ENCODE assay signal across 8 mouse cellular contexts in the genomic region with DNA sequence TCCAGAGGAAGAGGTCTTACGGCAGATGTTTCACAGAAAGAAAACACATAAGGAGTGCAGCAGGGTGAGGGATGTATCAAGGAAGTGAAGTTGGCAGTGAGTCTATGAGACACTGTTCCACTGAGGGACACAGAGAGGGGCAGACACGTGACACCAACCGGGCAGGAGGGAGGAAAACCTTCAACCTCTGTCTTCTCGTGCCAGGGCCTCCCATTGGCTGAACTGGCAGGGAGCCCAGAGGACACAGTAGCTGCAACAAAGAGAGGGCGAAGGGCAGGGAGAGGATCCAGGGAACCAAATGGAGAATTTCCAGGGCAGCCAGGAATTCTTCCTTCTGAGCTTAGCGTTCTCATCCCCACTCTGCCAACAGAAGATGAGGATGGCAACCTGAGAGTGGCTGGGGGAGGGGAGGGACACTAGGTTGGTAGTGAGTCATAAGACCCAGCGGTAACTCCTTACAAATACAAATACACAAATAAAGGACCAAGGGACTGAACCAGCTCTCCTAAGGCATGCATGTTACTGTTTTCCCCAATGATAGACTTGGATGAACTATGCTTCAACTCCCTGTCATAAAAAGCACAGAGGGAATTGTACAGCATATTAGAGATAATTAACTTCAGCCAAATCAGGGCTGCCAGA. TPM values are rescaled to one million over a fixed set of nuclear protein-coding genes. Genes with fewer than 3 reads are reported as not detected.
DNase-seq lines count a peak whose midpoint lies in the region; ATAC-seq and TF ChIP-seq lines count a peak whose summit lies in the region.

No protein-coding gene starts in this region.

- no peak overlapping the region for H3K27ac ChIP-seq in liver, embryonic 11.5 days (ENCODE audit: low read depth, low read length)
- no peak overlapping the region for H3K27ac ChIP-seq in embryonic facial prominence, embryonic 14.5 days (replicated peaks; ENCODE audit: low read depth, low read length)
- peak overlapping the region; percentile 62 to 76 for H3K27ac ChIP-seq in heart, embryonic 14.5 days (replicated peaks in 1 of 2; ENCODE audit: control insufficient read depth in 1 of 2, insufficient read depth in 1 of 2, low read depth in 2 of 2, low read length in 2 of 2)
- H3K27ac ChIP-seq in kidney, postnatal 0 days, result 0 out of 2 replicates have a peak overlapping the region, but pooled peaks have one; percentile 19

- no peak for ATAC-seq in liver, embryonic 11.5 days (replicated peaks; ENCODE audit: low FRiP score)
- ATAC-seq in embryonic facial prominence, embryonic 14.5 days (ENCODE audit: low read depth), result peak; percentile 68; the same call in 1 of the 2 replicates
- ATAC-seq in heart, embryonic 14.5 days (ENCODE audit: insufficient number of reproducible peaks, insufficient read depth, low FRiP score, low read depth), result peak; percentile 67; the same call in 1 of the 2 replicates
- ATAC-seq in kidney, postnatal 0 days (replicated peaks; ENCODE audit: low FRiP score, low read depth), result peak; percentile 71; the same call in 1 of the 2 replicates

- DNase-seq in liver, result peak; percentile 43
- no peak for DNase-seq in liver, embryonic 11.5 days (ENCODE audit: low spot score)
- peak; percentile 57 for DNase-seq in embryonic facial prominence, embryonic 14.5 days (ENCODE audit: low spot score)
- peak; percentile 66 for DNase-seq in kidney, postnatal 0 days (ENCODE audit: low spot score)
- peak; percentile 65 to 72 for DNase-seq in lung, adult 18-20 months
- peak; percentile 74 for DNase-seq in right cerebral cortex, adult 18-20 months
- DNase-seq in spleen, adult 12 weeks (ENCODE audit: low spot score), result no peak

- H3K4me1 ChIP-seq in liver, embryonic 11.5 days (replicated peaks; ENCODE audit: control insufficient read depth, insufficient read depth, low read length), result peaks cover 37% of the 10 kb centered on the region
- 0 out of 2 replicates have a peak, but pooled peaks cover 6% of the 10 kb centered on the region for H3K4me1 ChIP-seq in embryonic facial prominence, embryonic 14.5 days (ENCODE audit: control insufficient read depth, insufficient read depth, low read length)
- peaks cover 17 to 23% of the 10 kb centered on the region in 2 experiments for H3K4me1 ChIP-seq in heart, embryonic 14.5 days (ENCODE audit: control insufficient read depth in 2 of 2, insufficient read depth in 2 of 2, low read length in 2 of 2)
- no peaks in the 10 kb centered on the region for H3K4me1 ChIP-seq in kidney, postnatal 0 days (replicated peaks; ENCODE audit: insufficient read depth, low read length)

- no peak overlapping the region for H3K9ac ChIP-seq in liver, embryonic 11.5 days (ENCODE audit: low read depth, low read length)
- H3K9ac ChIP-seq in embryonic facial prominence, embryonic 14.5 days (ENCODE audit: low read depth, low read length), result no peak overlapping the region
- no peak overlapping the region for H3K9ac ChIP-seq in heart, embryonic 14.5 days (ENCODE audit: low read length)
- no peak overlapping the region for H3K9ac ChIP-seq in kidney, postnatal 0 days (ENCODE audit: low read depth, low read length)

- no peaks in the 10 kb centered on the region for H3K27me3 ChIP-seq in liver, embryonic 11.5 days (replicated peaks; ENCODE audit: control insufficient read depth, insufficient read depth, low read length)
- no peaks in the 10 kb centered on the region for H3K27me3 ChIP-seq in embryonic facial prominence, embryonic 14.5 days (replicated peaks; ENCODE audit: control insufficient read depth, insufficient read depth, low read length)
- H3K27me3 ChIP-seq in heart, embryonic 14.5 days (ENCODE audit: control insufficient read depth, insufficient read depth, low read length), result no peaks in the 10 kb centered on the region
- H3K27me3 ChIP-seq in kidney, postnatal 0 days (ENCODE audit: insufficient read depth, low read length), result no peaks in the 10 kb centered on the region

- no peak for TF ChIP-seq CTCF in kidney, postnatal 0 days (IDR thresholded peaks at IDR 0.05; ENCODE audit: low read depth)

- H3K9me3 ChIP-seq in liver, embryonic 11.5 days (ENCODE audit: control insufficient read depth, low read length), result no peaks in the 10 kb centered on the region
- no peaks in the 10 kb centered on the region for H3K9me3 ChIP-seq in embryonic facial prominence, embryonic 14.5 days (ENCODE audit: control insufficient read depth, low read length)
- no peaks in the 10 kb centered on the region for H3K9me3 ChIP-seq in heart, embryonic 14.5 days (ENCODE audit: control insufficient read depth, low read length)
- no peaks in the 10 kb centered on the region for H3K9me3 ChIP-seq in kidney, postnatal 0 days (replicated peaks; ENCODE audit: low read length)

- no peaks in the 10 kb centered on the region for H3K36me3 ChIP-seq in liver, embryonic 11.5 days (ENCODE audit: control insufficient read depth, insufficient read depth, low read length)
- no peaks in the 10 kb centered on the region for H3K36me3 ChIP-seq in embryonic facial prominence, embryonic 14.5 days (ENCODE audit: control insufficient read depth, insufficient read depth, low read length)
- no peaks in the 10 kb centered on the region for H3K36me3 ChIP-seq in heart, embryonic 14.5 days (ENCODE audit: control insufficient read depth, insufficient read depth, low read length)
- H3K36me3 ChIP-seq in kidney, postnatal 0 days (ENCODE audit: insufficient read depth, low read length), result no peaks in the 10 kb centered on the region

- H3K4me2 ChIP-seq in liver, embryonic 11.5 days, result no peak overlapping the region
- H3K4me2 ChIP-seq in embryonic facial prominence, embryonic 14.5 days (ENCODE audit: low read depth, low read length), result no peak overlapping the region
- peak overlapping the region; percentile 1; the same call in 1 of the 2 replicates for H3K4me2 ChIP-seq in heart, embryonic 14.5 days (ENCODE audit: low read length)
- no peak overlapping the region for H3K4me2 ChIP-seq in kidney, postnatal 0 days (ENCODE audit: low read length)

- whole genome bisulfite sequencing in liver, embryonic 11.5 days, result 69% methylated on average over 7 of the region's 7 CpGs
- 38% methylated on average over 7 of the region's 7 CpGs for WGBS in embryonic facial prominence, embryonic 14.5 days
- whole genome bisulfite sequencing in heart, embryonic 14.5 days, result 27% methylated on average over 7 of the region's 7 CpGs
- WGBS in kidney, postnatal 0 days, result 36% methylated on average over 7 of the region's 7 CpGs

- H3K4me3 ChIP-seq in liver, embryonic 11.5 days (ENCODE audit: low read depth, low read length), result no peak overlapping the region
- no peak overlapping the region for H3K4me3 ChIP-seq in embryonic facial prominence, embryonic 14.5 days (ENCODE audit: low read depth, low read length)
- H3K4me3 ChIP-seq in heart, embryonic 14.5 days (ENCODE audit: control insufficient read depth in 1 of 2, insufficient read depth in 1 of 2, low read depth in 1 of 2, low read length in 2 of 2), result no peak overlapping the region
- H3K4me3 ChIP-seq in kidney, postnatal 0 days (replicated peaks; ENCODE audit: low read depth, low read length), result no peak overlapping the region

RNA-seq across cellular contexts. Expression of gene Cpeb4, which starts 33.4 kb away (rescaled TPM):
- 14.4 and 15.8 TPM in 2 replicates for polyA plus RNA-seq in liver, embryonic 11.5 days (2014; fragmentation: Nextera tagmentation; extraction: Ambion mirVana)
- 6.7 and 8.4 TPM in 2 replicates for polyA plus RNA-seq in embryonic facial prominence, embryonic 14.5 days (2014; fragmentation: Nextera tagmentation; extraction: Ambion mirVana)
- 14.8 and 15.4 TPM in 2 replicates for polyA plus RNA-seq in heart, embryonic 14.5 days (2014; fragmentation: Nextera tagmentation; extraction: Ambion mirVana)
- polyA plus RNA-seq in kidney, postnatal 0 days (2015; fragmentation: Nextera tagmentation; extraction: Ambion mirVana), result 6.1 and 6.7 TPM in 2 replicates

Comparison
In these comparisons a context has a peak if more than half of its experiments do, and no peak if none do; other contexts are left out.
1. DNase-seq: peak in liver (single experiment), embryonic facial prominence, embryonic 14.5 days (single experiment), kidney, postnatal 0 days (single experiment), lung, adult 18-20 months (2 of 2) and right cerebral cortex, adult 18-20 months (single experiment); none in liver, embryonic 11.5 days (single experiment) and spleen, adult 12 weeks (single experiment).
2. H3K27ac ChIP-seq: peak in heart, embryonic 14.5 days (2 of 2) and kidney, postnatal 0 days (single experiment); none in liver, embryonic 11.5 days (single experiment) and embryonic facial prominence, embryonic 14.5 days (single experiment).